Mouse (Mus musculus) bone marrow macrophage, adult 2 months (primary cell): ENCODE results near the gene Thsd7a.

ENCODE experiments used
- CTCF ChIP-seq: IDR thresholded peaks from 2 replicates; pipeline ENCODE4 v1.5.1; 2012; ENCODE audit warnings: low read depth, mild to moderate bottlenecking, low read length, moderate library complexity
- POLR2A ChIP-seq: IDR thresholded peaks from 2 replicates; pipeline ENCODE4 v1.6.1; 2012; ENCODE audit warnings: mild to moderate bottlenecking, low read depth, low read length, borderline replicate concordance

- TF ChIP-seq CTCF: no peak
- TF ChIP-seq POLR2A: no peak
These were observed 168.1 kb downstream of the Thsd7a start for GRCm38 (mm10) chr6:12581143-12581542.
